Mouse (Mus musculus) v-Abl transformed pro-B cells (cell line): ENCODE data around the gene Gpc6.

Experiments
- in situ Hi-C, 2 experiments: fragments of 400-800 bp; cut with MboI; formaldehyde crosslinking; loops; one replicate each; pipeline ENCODE4 v1.15.1; 2025; ENCODE audit not compliant: unreplicated experiment in 2 of 2

Gene Gpc6

GRCm38 (mm10) chr14:117773373-117773772, 848.3 kb downstream of the Gpc6 start:
- in situ Hi-C loops: no loop called here

- in situ Hi-C loops: no loop called here
Measured at GRCm38 (mm10) chr14:117777866-117778500, 852.9 kb downstream of the Gpc6 start.

GRCm38 (mm10) chr14:117778538-117779413, 853.7 kb downstream of the Gpc6 start:
- in situ Hi-C loops: no loop called here

- in situ Hi-C loops: no loop called here
Measured at GRCm38 (mm10) chr14:117781724-117782123, 856.6 kb downstream of the Gpc6 start.

GRCm38 (mm10) chr14:117783671-117784262, 858.7 kb downstream of the Gpc6 start:
- in situ Hi-C loops: no loop called here

GRCm38 (mm10) chr14:117784960-117785359, 859.8 kb downstream of the Gpc6 start:
- in situ Hi-C loops: no loop called here

- in situ Hi-C loops: no loop called here
Measured at GRCm38 (mm10) chr14:117785507-117786085, 860.5 kb downstream of the Gpc6 start.

- in situ Hi-C loops: no loop called here
Measured at GRCm38 (mm10) chr14:117786647-117787046, 861.5 kb downstream of the Gpc6 start.

- in situ Hi-C loops: no loop called here
Measured at GRCm38 (mm10) chr14:117794874-117795273, 869.8 kb downstream of the Gpc6 start.

GRCm38 (mm10) chr14:117796661-117797060, 871.5 kb downstream of the Gpc6 start:
- in situ Hi-C loops: no loop called here

- in situ Hi-C loops: no loop called here
Measured at GRCm38 (mm10) chr14:117800399-117800798, 875.3 kb downstream of the Gpc6 start.

GRCm38 (mm10) chr14:117807846-117808245, 882.7 kb downstream of the Gpc6 start:
- in situ Hi-C loops: no loop called here

- in situ Hi-C loops: no loop called here
Measured at GRCm38 (mm10) chr14:117808326-117808725, 883.2 kb downstream of the Gpc6 start.

GRCm38 (mm10) chr14:117810321-117811270, 885.5 kb downstream of the Gpc6 start:
- in situ Hi-C loops: no loop called here

- in situ Hi-C loops: no loop called here
Measured at GRCm38 (mm10) chr14:117813473-117813872, 888.4 kb downstream of the Gpc6 start.

GRCm38 (mm10) chr14:117816008-117816407, 890.9 kb downstream of the Gpc6 start:
- in situ Hi-C loops: no loop called here

- in situ Hi-C loops: no loop called here
Measured at GRCm38 (mm10) chr14:117816706-117817105, 891.6 kb downstream of the Gpc6 start.

- in situ Hi-C loops: no loop called here
Measured at GRCm38 (mm10) chr14:117817196-117817595, 892.1 kb downstream of the Gpc6 start.

GRCm38 (mm10) chr14:117824491-117824890, 899.4 kb downstream of the Gpc6 start:
- in situ Hi-C loops: no loop called here
